Mouse (Mus musculus) hindbrain, embryonic 16.5 days (tissue): ENCODE data around the gene Hspa12a. TPM values are rescaled to one million over a fixed set of nuclear protein-coding genes. Genes with fewer than 3 reads are reported as not detected.
A peak's percentile ranks its signal among the peaks of the same experiment; 100 is the strongest.

Experiments
- ATAC-seq: fragments of 200-750 bp; cut with Nextera tagmentation; 2 replicates; pipeline ENCODE4 v1.8.0; 2017; ENCODE audit warnings: moderate TSS enrichment, moderate library complexity
- H3K27ac ChIP-seq: fragments of 300-500 bp; sonication (generic); 2 replicates; pipeline ENCODE4 v1.5.1; 2014; ENCODE audit warnings: low read depth, mild to moderate bottlenecking, control low read depth, low read length, moderate library complexity
- H3K27me3 ChIP-seq: fragments of 300-500 bp; sonication (generic); replicated peaks from 2 replicates; pipeline ENCODE4 v1.6.1; 2014; ENCODE audit warnings: low read length; ENCODE audit not compliant: control insufficient read depth, insufficient read depth
- H3K36me3 ChIP-seq: fragments of 300-500 bp; sonication (generic); 2 replicates; pipeline ENCODE4 v1.6.1; 2014; ENCODE audit warnings: mild to moderate bottlenecking, low read length, moderate library complexity, mixed read lengths; ENCODE audit not compliant: control insufficient read depth, insufficient read depth
- H3K4me1 ChIP-seq: fragments of 300-500 bp; sonication (generic); 2 replicates; pipeline ENCODE4 v1.6.1; 2014; ENCODE audit warnings: low read depth, low read length; ENCODE audit not compliant: control insufficient read depth, insufficient read depth
- H3K4me2 ChIP-seq: fragments of 300-500 bp; sonication (generic); 2 replicates; pipeline ENCODE4 v1.6.1; 2014; ENCODE audit warnings: mild to moderate bottlenecking, low read length, control low read depth, moderate library complexity
- H3K4me3 ChIP-seq: fragments of 300-500 bp; sonication (generic); 2 replicates; pipeline ENCODE4 v1.5.1; 2014; ENCODE audit warnings: mild to moderate bottlenecking, low read length, control low read depth, moderate library complexity
- H3K9ac ChIP-seq: fragments of 300-500 bp; sonication (generic); 2 replicates; pipeline ENCODE4 v1.6.1; 2014; ENCODE audit warnings: low read depth, mild to moderate bottlenecking, control low read depth, low read length, moderate library complexity
- H3K9me3 ChIP-seq: fragments of 300-500 bp; sonication (generic); 2 replicates; pipeline ENCODE4 v1.6.1; 2014; ENCODE audit warnings: mild to moderate bottlenecking, low read length, moderate library complexity; ENCODE audit not compliant: control insufficient read depth
- WGBS: fragments of 180-500 bp; shearing (Covaris S2); extraction: QIAGEN DNeasy Blood & Tissue Kit; methylation state at CpG from one replicate; pipeline ENCODE4 v1.1.7; 2014; 5-methylcytosine and 5-hydroxymethylcytosine counted together
- polyA plus RNA-seq: library from polyadenylated mRNA; unstranded; fragments of >200 nt; fragmentation: Nextera tagmentation; extraction: Ambion mirVana; gene quantifications from 2 replicates; pipeline ENCODE4 v1.2.1, GENCODE M21; 2015

Hspa12a gene
- polyA plus RNA-seq, 1 experiment from 2014 or later, result 62.6 TPM

- peak; percentile 40; the same call in 1 of the 2 replicates for ATAC-seq
- WGBS, result 58% methylated on average over 3 of the region's 3 CpGs
- no peak overlapping the region for H3K4me3 ChIP-seq
- H3K4me1 ChIP-seq, result peaks cover 22% of the 10 kb centered on the region
- H3K9me3 ChIP-seq, result peaks cover 3% of the 10 kb centered on the region; the same call in 1 of the 2 replicates
- no peak overlapping the region for H3K4me2 ChIP-seq
- no peak overlapping the region for H3K9ac ChIP-seq
- no peaks in the 10 kb centered on the region for H3K27me3 ChIP-seq
- no peak overlapping the region for H3K27ac ChIP-seq
- no peaks in the 10 kb centered on the region for H3K36me3 ChIP-seq
These were observed 104.1 kb downstream of the Hspa12a start for GRCm38 (mm10) chr19:58839345-58839744.

GRCm38 (mm10) chr19:58838706-58839105, 104.7 kb downstream of the Hspa12a start:
- Histone ChIP-seq H3K4me2 (no peak overlapping the region), H3K9me3 (peaks cover 3% of the 10 kb centered on the region; the same call in 1 of the 2 replicates), H3K27ac (no peak overlapping the region), H3K4me1 (peaks cover 22% of the 10 kb centered on the region), H3K4me3 (no peak overlapping the region), H3K27me3 (no peaks in the 10 kb centered on the region), H3K9ac (no peak overlapping the region), H3K36me3 (no peaks in the 10 kb centered on the region)
- 75% methylated on average over 9 of the region's 9 CpGs for WGBS
- no peak for ATAC-seq

DNA sequence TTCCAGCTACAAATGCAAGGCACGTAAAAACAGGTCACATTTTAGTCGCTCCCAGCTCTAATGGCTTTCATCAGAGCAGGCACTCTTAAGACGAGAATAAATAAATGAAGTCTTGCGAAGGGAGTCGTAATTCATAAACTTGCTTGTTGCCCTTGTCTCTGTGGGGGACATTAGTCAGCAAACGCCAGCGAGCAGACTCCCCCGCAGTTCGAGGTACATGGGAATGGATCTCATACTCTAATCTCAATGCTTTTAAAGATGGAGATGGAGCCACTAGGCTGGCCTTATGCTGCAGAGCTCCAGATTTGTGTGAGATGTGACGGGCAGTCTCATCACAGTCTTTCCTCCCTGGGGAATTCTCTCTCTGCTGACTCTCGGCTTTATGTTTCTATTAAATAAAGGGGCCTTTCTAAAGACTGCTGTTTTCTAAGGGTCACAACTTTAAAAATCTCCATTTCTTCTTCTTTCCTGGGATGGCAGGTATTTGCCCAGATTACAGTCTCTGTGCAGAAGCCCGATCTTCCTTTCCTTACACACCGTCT, 109.7 kb downstream of the Hspa12a start:
- Histone ChIP-seq H3K27ac (peak overlapping the region; percentile 17; the same call in 1 of the 2 replicates), H3K27me3 (no peaks in the 10 kb centered on the region), H3K9me3 (peaks cover 3% of the 10 kb centered on the region; the same call in 1 of the 2 replicates), H3K4me3 (no peak overlapping the region), H3K4me1 (peaks cover 22% of the 10 kb centered on the region), H3K9ac (no peak overlapping the region), H3K4me2 (no peak overlapping the region), H3K36me3 (no peaks in the 10 kb centered on the region)
- no peak for ATAC-seq
- 52% methylated on average over 13 of the region's 13 CpGs for WGBS

DNA sequence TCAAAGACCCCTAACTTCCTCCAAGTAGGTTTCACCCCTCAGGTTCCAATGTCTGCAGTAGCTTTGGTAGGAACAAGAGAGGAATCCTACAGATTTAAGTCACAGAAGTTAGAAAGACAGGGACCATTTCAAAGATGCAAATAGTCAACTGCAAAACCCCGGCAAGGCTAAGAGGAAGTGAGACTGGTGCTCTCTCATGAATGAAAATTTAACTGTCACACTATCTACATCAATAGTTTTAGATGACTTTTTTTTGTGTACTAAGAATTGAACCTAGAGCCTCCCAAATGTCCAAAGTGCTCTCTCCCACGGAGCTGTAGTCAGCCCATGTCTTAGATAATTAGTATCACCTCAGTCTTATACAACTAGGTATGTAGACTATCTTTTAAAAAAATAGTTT, 110.5 kb downstream of the Hspa12a start:
- Histone ChIP-seq H3K4me1 (peaks cover 20% of the 10 kb centered on the region), H3K9me3 (peaks cover 3% of the 10 kb centered on the region; the same call in 1 of the 2 replicates), H3K4me2 (no peak overlapping the region), H3K27ac (no peak overlapping the region), H3K27me3 (no peaks in the 10 kb centered on the region), H3K9ac (no peak overlapping the region), H3K36me3 (no peaks in the 10 kb centered on the region), H3K4me3 (no peak overlapping the region)
- no peak for ATAC-seq
- WGBS, result 78% methylated on average over 2 of the region's 2 CpGs

DNA sequence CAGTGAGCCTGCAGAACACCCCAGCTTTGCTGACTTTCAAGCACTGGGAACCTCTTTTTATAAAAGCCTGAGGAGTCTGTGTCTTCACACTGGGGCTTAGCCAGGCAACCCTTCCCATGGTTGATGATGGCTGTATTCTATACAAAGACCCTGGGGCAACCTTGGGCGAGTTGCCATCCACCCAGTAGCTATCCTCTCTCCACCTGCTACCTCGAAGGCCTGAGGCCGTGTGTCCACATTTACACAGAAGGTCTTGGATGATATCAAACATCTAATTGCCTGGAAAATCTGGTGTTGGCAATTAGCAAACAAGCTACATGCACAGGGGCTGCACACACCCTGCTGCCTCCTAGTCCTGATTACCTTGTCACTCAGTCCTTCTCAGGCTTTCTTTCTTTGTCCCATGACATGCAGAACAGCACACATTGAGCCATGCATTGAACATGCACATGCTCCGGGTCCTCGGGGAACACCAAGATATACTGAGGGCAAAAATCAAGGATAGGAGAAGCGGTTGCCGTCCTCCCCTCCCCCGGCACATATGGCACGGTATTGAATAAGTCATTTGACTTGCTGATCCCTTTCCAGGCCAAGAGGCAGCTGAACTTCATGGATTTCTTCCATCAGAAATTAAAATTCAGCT, 112.1 kb downstream of the Hspa12a start:
- WGBS, result 40% methylated on average over 9 of the region's 9 CpGs
- H3K4me1 ChIP-seq, result peaks cover 20% of the 10 kb centered on the region

GRCm38 (mm10) chr19:58830182-58830581, 113.3 kb downstream of the Hspa12a start:
- H3K4me1 ChIP-seq, result peaks cover 20% of the 10 kb centered on the region
- H3K4me3 ChIP-seq, result no peak overlapping the region
- H3K36me3 ChIP-seq, result peaks cover 1% of the 10 kb centered on the region; the same call in 1 of the 2 replicates
- peaks cover 2% of the 10 kb centered on the region; the same call in 1 of the 2 replicates for H3K9me3 ChIP-seq
- 80% methylated on average over 7 of the region's 7 CpGs for WGBS
- no peak overlapping the region for H3K9ac ChIP-seq
- no peak overlapping the region for H3K4me2 ChIP-seq
- ATAC-seq, result no peak
- H3K27me3 ChIP-seq, result no peaks in the 10 kb centered on the region
- H3K27ac ChIP-seq, result peak overlapping the region; percentile 62

More for the DNA sequence above, 112.1 kb downstream of the Hspa12a start:
- H3K4me3 ChIP-seq, result no peak overlapping the region
- H3K27ac ChIP-seq, result peak overlapping the region; percentile 31; the same call in 1 of the 2 replicates
- H3K27me3 ChIP-seq, result no peaks in the 10 kb centered on the region
- ATAC-seq, result peak; percentile 34
- no peaks in the 10 kb centered on the region for H3K36me3 ChIP-seq
- no peak overlapping the region for H3K9ac ChIP-seq
- H3K9me3 ChIP-seq, result peaks cover 3% of the 10 kb centered on the region; the same call in 1 of the 2 replicates
- H3K4me2 ChIP-seq, result no peak overlapping the region

- Histone ChIP-seq H3K9ac (no peak overlapping the region), H3K4me2 (no peak overlapping the region), H3K9me3 (no peaks in the 10 kb centered on the region), H3K36me3 (peaks cover 8% of the 10 kb centered on the region), H3K4me3 (no peak overlapping the region), H3K27me3 (no peaks in the 10 kb centered on the region), H3K27ac (peak overlapping the region; percentile 62), H3K4me1 (peaks cover 20% of the 10 kb centered on the region)
- ATAC-seq, result peak; percentile 81
- 36% methylated on average over 5 of the region's 5 CpGs for WGBS
These were observed 113.9 kb downstream of the Hspa12a start for GRCm38 (mm10) chr19:58829575-58829974.

DNA sequence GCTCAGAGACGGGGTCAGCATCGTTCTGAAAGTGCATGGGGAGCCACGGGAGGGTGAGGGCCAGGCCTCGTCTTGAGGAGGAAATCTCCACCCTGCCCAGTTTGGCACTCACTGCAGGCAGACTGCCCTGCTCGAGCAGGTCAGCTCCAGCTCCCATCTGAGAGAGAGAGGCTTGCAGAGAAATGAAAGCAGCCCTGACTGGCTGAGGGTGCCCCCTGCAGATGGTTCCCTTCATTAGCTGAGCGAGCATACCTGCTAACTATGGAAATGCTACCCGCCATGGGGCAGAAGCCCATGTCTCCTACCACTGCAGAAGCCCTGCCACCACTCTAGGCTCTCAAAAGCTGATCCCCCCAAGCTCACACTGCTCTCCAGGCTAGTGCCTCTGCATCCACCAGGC, 115.8 kb downstream of the Hspa12a start:
- Histone ChIP-seq H3K4me3 (no peak overlapping the region), H3K36me3 (peaks cover 9% of the 10 kb centered on the region), H3K9me3 (no peaks in the 10 kb centered on the region), H3K9ac (no peak overlapping the region), H3K27me3 (no peaks in the 10 kb centered on the region), H3K4me2 (no peak overlapping the region), H3K4me1 (peaks cover 20% of the 10 kb centered on the region), H3K27ac (no peak overlapping the region)
- WGBS, result 51% methylated on average over 7 of the region's 7 CpGs
- no peak for ATAC-seq

- H3K9ac ChIP-seq, result no peak overlapping the region
- 79% methylated on average over 1 of the region's 1 CpGs for WGBS
- no peak overlapping the region for H3K27ac ChIP-seq
- no peak for ATAC-seq
- H3K27me3 ChIP-seq, result no peaks in the 10 kb centered on the region
- H3K4me2 ChIP-seq, result no peak overlapping the region
- no peaks in the 10 kb centered on the region for H3K9me3 ChIP-seq
- peaks cover 6% of the 10 kb centered on the region for H3K4me1 ChIP-seq
- H3K36me3 ChIP-seq, result peaks cover 16% of the 10 kb centered on the region
- H3K4me3 ChIP-seq, result no peak overlapping the region
These were observed 119.1 kb downstream of the Hspa12a start for GRCm38 (mm10) chr19:58824316-58824715.
